Mouse (Mus musculus): Measurements from ENCODE around the gene Tchp. TPM values are rescaled to one million over a fixed set of nuclear protein-coding genes. Genes with fewer than 3 reads are reported as not detected.

The Tchp gene
- polyA plus RNA-seq, 1 experiment from 2014 or later, result 14.0 TPM

- peak; percentile 36; the same call in 1 of the 2 replicates for ATAC-seq (ENCODE audit: low read depth)
- Histone ChIP-seq H3K4me3 (ENCODE audit: low read length) (no peak overlapping the region), H3K36me3 (ENCODE audit: control insufficient read depth, insufficient read depth, low read length) (peaks cover 23% of the 10 kb centered on the region), H3K27me3 (ENCODE audit: control insufficient read depth, insufficient read depth, low read depth, low read length) (no peaks in the 10 kb centered on the region), H3K27ac (ENCODE audit: low read length) (peak overlapping the region; percentile 0; the same call in 1 of the 2 replicates), H3K4me1 (replicated peaks; ENCODE audit: control insufficient read depth, insufficient read depth, low read length) (no peaks in the 10 kb centered on the region), H3K9me3 (ENCODE audit: control insufficient read depth, low read length) (no peaks in the 10 kb centered on the region), H3K4me2 (ENCODE audit: low read depth, low read length) (no peak overlapping the region), H3K9ac (ENCODE audit: low read length) (no peak overlapping the region)
- 62% methylated on average over 8 of the region's 8 CpGs for WGBS
Measured at GRCm38 (mm10) chr5:114761980-114762379, 54.4 kb downstream of the Tchp start.

DNA sequence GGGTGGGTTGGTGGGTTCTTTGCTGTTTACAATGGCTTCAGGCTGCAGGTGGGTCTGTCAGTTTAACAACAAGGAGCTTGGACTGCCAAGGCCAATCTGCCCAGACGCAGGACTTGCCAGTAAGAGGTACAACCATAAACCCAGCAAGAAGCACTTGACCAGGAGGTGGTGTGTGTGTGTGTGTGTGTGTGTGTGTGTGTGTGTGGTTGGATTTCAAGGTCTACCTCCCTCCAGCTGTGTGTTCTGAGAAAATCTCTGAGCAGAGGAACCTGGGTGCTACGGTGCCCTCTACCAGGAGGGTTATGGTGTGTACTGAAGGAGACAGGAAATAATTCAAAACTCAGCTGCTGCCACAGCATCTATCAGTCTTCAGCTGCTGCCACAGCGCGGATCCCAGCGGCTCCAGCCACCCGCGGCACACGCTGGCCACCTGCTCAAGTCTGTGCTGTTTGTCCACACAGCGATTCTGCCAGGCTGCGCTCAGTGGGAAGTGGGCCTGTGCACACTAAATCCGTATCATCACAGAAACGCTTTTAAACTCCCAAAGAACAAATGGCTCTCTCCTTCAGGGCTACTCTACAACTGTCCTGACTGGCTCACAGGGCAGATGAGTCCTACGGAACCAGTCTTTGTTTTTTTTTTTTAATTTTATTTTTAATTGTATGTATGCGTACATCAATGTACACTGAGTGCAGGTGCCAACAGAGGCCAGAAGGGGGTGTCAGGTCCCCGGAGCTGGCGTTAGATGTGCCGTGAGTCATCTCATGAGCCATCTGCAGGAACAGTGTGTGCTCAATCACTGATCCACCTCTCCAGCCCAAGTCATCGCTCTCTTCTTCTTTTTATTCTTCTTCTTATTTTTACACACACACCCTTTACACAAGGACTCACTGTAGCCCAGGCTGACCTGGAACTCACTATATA is 57.5 kb downstream of the Tchp start:
- H3K4me3 ChIP-seq (ENCODE audit: low read length), result no peak overlapping the region
- no peak overlapping the region for H3K9ac ChIP-seq (ENCODE audit: low read length)
- H3K4me1 ChIP-seq (replicated peaks; ENCODE audit: control insufficient read depth, insufficient read depth, low read length), result no peaks in the 10 kb centered on the region
- 84% methylated on average over 18 of the region's 18 CpGs for WGBS
- H3K4me2 ChIP-seq (ENCODE audit: low read depth, low read length), result no peak overlapping the region
- H3K36me3 ChIP-seq (ENCODE audit: control insufficient read depth, insufficient read depth, low read length), result peaks cover 18% of the 10 kb centered on the region; the same call in 1 of the 2 replicates
- H3K9me3 ChIP-seq (ENCODE audit: control insufficient read depth, low read length), result no peaks in the 10 kb centered on the region
- no peaks in the 10 kb centered on the region for H3K27me3 ChIP-seq (ENCODE audit: control insufficient read depth, insufficient read depth, low read depth, low read length)
- H3K27ac ChIP-seq (ENCODE audit: low read length), result no peak overlapping the region
- no peak for ATAC-seq (ENCODE audit: low read depth)

GRCm38 (mm10) chr5:114766686-114767085 is 59.1 kb downstream of the Tchp start:
- H3K27me3 ChIP-seq (ENCODE audit: control insufficient read depth, insufficient read depth, low read depth, low read length), result no peaks in the 10 kb centered on the region
- H3K9me3 ChIP-seq (ENCODE audit: control insufficient read depth, low read length), result no peaks in the 10 kb centered on the region
- no peak overlapping the region for H3K4me3 ChIP-seq (ENCODE audit: low read length)
- ATAC-seq (ENCODE audit: low read depth), result no peak
- no peak overlapping the region for H3K4me2 ChIP-seq (ENCODE audit: low read depth, low read length)
- peaks cover 18% of the 10 kb centered on the region; the same call in 1 of the 2 replicates for H3K36me3 ChIP-seq (ENCODE audit: control insufficient read depth, insufficient read depth, low read length)
- 86% methylated on average over 8 of the region's 8 CpGs for WGBS
- H3K4me1 ChIP-seq (replicated peaks; ENCODE audit: control insufficient read depth, insufficient read depth, low read length), result peaks cover 6% of the 10 kb centered on the region
- H3K27ac ChIP-seq (ENCODE audit: low read length), result no peak overlapping the region
- H3K9ac ChIP-seq (ENCODE audit: low read length), result no peak overlapping the region

DNA sequence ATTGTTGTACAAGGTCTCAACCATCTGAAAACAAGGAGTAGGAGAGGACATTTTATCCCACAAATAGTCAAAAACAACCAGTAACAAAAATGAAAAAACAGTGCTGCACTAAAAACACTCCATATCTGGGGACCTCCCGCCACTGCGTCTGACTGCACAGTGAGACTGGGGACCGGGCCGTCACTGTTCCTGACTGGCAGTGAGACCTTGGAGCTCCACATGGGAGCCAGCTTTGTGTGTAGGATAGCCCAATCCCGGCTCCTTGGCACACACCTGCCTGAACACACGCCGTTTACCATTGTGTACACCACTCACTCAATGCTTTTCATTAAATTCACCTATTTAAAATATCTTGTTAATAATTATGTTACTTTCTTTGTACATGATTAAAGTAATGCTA is 59.6 kb downstream of the Tchp start:
- ATAC-seq (ENCODE audit: low read depth), result no peak
- Histone ChIP-seq H3K4me1 (replicated peaks; ENCODE audit: control insufficient read depth, insufficient read depth, low read length) (peaks cover 11% of the 10 kb centered on the region), H3K9me3 (ENCODE audit: control insufficient read depth, low read length) (no peaks in the 10 kb centered on the region), H3K36me3 (ENCODE audit: control insufficient read depth, insufficient read depth, low read length) (peaks cover 18% of the 10 kb centered on the region; the same call in 1 of the 2 replicates), H3K9ac (ENCODE audit: low read length) (no peak overlapping the region), H3K27me3 (ENCODE audit: control insufficient read depth, insufficient read depth, low read depth, low read length) (no peaks in the 10 kb centered on the region), H3K27ac (ENCODE audit: low read length) (no peak overlapping the region), H3K4me2 (ENCODE audit: low read depth, low read length) (no peak overlapping the region), H3K4me3 (ENCODE audit: low read length) (no peak overlapping the region)
- 86% methylated on average over 7 of the region's 7 CpGs for WGBS

- WGBS, result 86% methylated on average over 8 of the region's 8 CpGs
- no peak for ATAC-seq (ENCODE audit: low read depth)
- Histone ChIP-seq H3K9ac (ENCODE audit: low read length) (no peak overlapping the region), H3K27ac (ENCODE audit: low read length) (no peak overlapping the region), H3K9me3 (ENCODE audit: control insufficient read depth, low read length) (no peaks in the 10 kb centered on the region), H3K4me3 (ENCODE audit: low read length) (no peak overlapping the region), H3K4me2 (ENCODE audit: low read depth, low read length) (no peak overlapping the region), H3K4me1 (replicated peaks; ENCODE audit: control insufficient read depth, insufficient read depth, low read length) (peaks cover 15% of the 10 kb centered on the region), H3K27me3 (ENCODE audit: control insufficient read depth, insufficient read depth, low read depth, low read length) (no peaks in the 10 kb centered on the region), H3K36me3 (ENCODE audit: control insufficient read depth, insufficient read depth, low read length) (peaks cover 11% of the 10 kb centered on the region; the same call in 1 of the 2 replicates)
Measured at GRCm38 (mm10) chr5:114769786-114770185, 62.2 kb downstream of the Tchp start.

DNA sequence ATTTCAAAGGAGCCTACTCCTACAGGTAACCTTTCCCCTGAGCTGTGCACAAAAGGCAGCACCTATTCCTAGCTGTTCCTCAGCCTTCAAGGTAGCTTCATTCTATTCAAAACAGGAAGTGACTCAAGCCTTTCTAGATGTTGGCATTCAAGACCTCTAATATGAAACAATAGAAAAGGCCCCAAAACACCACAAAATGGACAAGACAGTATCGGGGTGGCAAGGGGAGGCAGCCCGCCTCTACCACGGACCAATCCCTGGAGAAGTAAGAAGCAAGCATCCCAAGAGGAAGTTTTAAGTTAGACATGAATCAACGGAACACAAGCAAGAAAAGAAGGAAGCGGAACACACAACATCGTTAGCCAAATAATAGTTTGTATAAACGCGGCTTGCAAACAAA is 64.2 kb downstream of the Tchp start:
- WGBS, result 66% methylated on average over 8 of the region's 8 CpGs
- Histone ChIP-seq H3K4me1 (replicated peaks; ENCODE audit: control insufficient read depth, insufficient read depth, low read length) (peaks cover 20% of the 10 kb centered on the region), H3K27ac (ENCODE audit: low read length) (peak overlapping the region; percentile 36; the same call in 1 of the 2 replicates), H3K9me3 (ENCODE audit: control insufficient read depth, low read length) (no peaks in the 10 kb centered on the region), H3K36me3 (ENCODE audit: control insufficient read depth, insufficient read depth, low read length) (no peaks in the 10 kb centered on the region; the same call in 1 of the 2 replicates), H3K4me3 (ENCODE audit: low read length) (peak overlapping the region; percentile 74), H3K27me3 (ENCODE audit: control insufficient read depth, insufficient read depth, low read depth, low read length) (no peaks in the 10 kb centered on the region), H3K9ac (ENCODE audit: low read length) (peak overlapping the region; percentile 92), H3K4me2 (ENCODE audit: low read depth, low read length) (peak overlapping the region; percentile 70)
- ATAC-seq (ENCODE audit: low read depth), result no peak

Small RNA genes lying within 50 kb of the gene (microRNA-seq; reads per million reads assigned to microRNA genes)
- not detected for gene Mir7028

Other genes with a start within 250 kb of the Tchp start
- gene Fam222a, start 139.7 kb upstream of the Tchp start, polyA plus RNA-seq (2015; fragmentation: Nextera tagmentation; extraction: Ambion mirVana), result 2.2 and 2.3 TPM in 2 replicates
- gene Trpv4, start 49.3 kb upstream of the Tchp start, polyA plus RNA-seq (2015; fragmentation: Nextera tagmentation; extraction: Ambion mirVana), result 2.8 and 2.9 TPM in 2 replicates
- gene Gltp, start 16.8 kb upstream of the Tchp start, polyA plus RNA-seq (2015; fragmentation: Nextera tagmentation; extraction: Ambion mirVana), result 104 and 105 TPM in 2 replicates
- 31.2 and 43.1 TPM in 2 replicates for gene Ankrd13a, start 66.9 kb downstream of the Tchp start, polyA plus RNA-seq (2015; fragmentation: Nextera tagmentation; extraction: Ambion mirVana)
- gene Git2, start 67.8 kb downstream of the Tchp start, polyA plus RNA-seq (2015; fragmentation: Nextera tagmentation; extraction: Ambion mirVana), result 57.4 and 59.0 TPM in 2 replicates
- gene 1500011B03Rik, start 115.7 kb downstream of the Tchp start, polyA plus RNA-seq (2015; fragmentation: Nextera tagmentation; extraction: Ambion mirVana), result 70.6 and 70.9 TPM in 2 replicates
- gene 4930519G04Rik, start 145.9 kb downstream of the Tchp start, polyA plus RNA-seq (2015; fragmentation: Nextera tagmentation; extraction: Ambion mirVana), result not detected in 2 replicates
- 0.06 and 0.11 TPM in 2 replicates for gene Gm9936, start 150.9 kb downstream of the Tchp start, polyA plus RNA-seq (2015; fragmentation: Nextera tagmentation; extraction: Ambion mirVana)
- 8.3 and 9.3 TPM in 2 replicates for gene Oasl2, start 189.2 kb downstream of the Tchp start, polyA plus RNA-seq (2015; fragmentation: Nextera tagmentation; extraction: Ambion mirVana)
- gene Oasl1, start 215.5 kb downstream of the Tchp start, polyA plus RNA-seq (2015; fragmentation: Nextera tagmentation; extraction: Ambion mirVana), result 0.50 and 0.85 TPM in 2 replicates
- gene 2210016L21Rik, start 234.4 kb downstream of the Tchp start, polyA plus RNA-seq (2015; fragmentation: Nextera tagmentation; extraction: Ambion mirVana), result 48.0 and 49.2 TPM in 2 replicates

Data from lung, embryonic 16.5 days (tissue).